Mouse (Mus musculus) thymus, postnatal 25 days (tissue): Measurements from ENCODE around the gene Prcd.

Experiments used
- DNase-seq: peaks from one replicate; pipeline ENCODE4 v3.0.0; 2022

Prcd gene

GRCm38 (mm10) chr11:116626299-116627071 is 26.8 kb upstream of the Prcd start, which contains the start of gene Rhbdf2:
Gene Rhbdf2, minus strand, starts transcription at chr11:116627019.
- no peak for DNase-seq

GRCm38 (mm10) chr11:116627072-116628020 is 26.0 kb upstream of the Prcd start:
- peak; percentile 42 for DNase-seq

- peak; percentile 86 for DNase-seq
Observed at GRCm38 (mm10) chr11:116628712-116629111, 24.6 kb upstream of the Prcd start.

GRCm38 (mm10) chr11:116629472-116629871 is 23.9 kb upstream of the Prcd start:
- DNase-seq: no peak

DNA sequence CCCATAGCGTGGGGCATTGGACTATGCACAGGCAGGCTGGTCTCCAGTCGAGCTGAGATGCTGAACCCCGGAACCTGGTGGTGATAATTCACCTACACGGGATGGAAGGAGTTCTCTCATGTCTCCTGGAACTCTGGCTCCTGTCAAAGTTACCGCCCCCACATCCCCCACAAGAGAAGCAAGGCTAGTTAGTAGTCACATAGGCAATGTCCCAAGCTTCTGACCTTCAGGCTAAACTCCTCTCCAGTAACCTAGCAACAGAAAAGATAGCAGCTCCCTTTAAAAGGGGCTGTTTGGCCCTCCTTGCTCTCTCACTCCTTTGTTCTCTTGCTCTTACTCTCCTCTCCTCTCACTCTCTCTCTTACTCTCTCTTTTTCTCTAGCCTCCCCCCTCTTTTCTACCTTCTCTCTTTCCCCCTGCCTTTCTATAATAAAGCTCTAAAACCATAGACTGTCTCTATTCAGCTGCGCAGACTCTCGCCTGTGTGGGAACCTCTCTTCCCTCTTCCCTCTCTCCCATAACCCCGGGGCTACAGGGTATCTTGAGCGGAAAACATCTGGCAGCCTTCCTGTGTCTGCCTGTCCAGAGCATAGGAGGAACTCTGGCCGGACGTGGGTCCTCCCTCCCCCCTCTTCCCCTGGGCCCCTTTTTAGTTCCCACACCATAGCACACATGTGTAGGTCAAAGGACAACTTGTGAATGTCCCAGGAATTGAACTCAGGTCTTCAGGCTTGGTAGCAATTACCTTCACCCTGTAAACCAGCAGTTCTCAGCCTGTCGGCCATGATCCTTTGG is 23.0 kb upstream of the Prcd start:
- no peak for DNase-seq

DNA sequence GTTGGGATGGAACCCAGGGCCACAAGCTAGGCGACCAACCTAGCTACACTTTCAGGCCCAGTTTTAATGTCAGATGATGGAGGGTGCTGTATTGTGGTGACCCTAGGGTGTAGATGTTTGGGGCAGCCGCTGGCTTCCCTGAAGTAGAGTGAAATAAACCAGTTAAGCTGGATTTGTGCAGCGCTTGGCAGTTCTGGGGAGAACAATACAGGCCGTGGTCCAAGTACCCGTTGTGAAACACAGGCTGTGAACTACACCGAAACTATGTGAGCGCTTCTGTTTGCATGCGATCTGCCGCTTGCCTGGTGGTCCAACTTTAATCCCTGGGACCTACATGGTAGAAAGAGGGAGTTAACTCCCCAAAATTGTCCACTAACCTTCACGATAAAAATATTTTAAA is 20.4 kb upstream of the Prcd start:
- no peak for DNase-seq

- DNase-seq: peak; percentile 48
Observed at GRCm38 (mm10) chr11:116636607-116637006, 16.7 kb upstream of the Prcd start.

GRCm38 (mm10) chr11:116641168-116641567 is 12.2 kb upstream of the Prcd start:
- DNase-seq: peak; percentile 43

- DNase-seq: no peak
Observed at GRCm38 (mm10) chr11:116641731-116642130, 11.6 kb upstream of the Prcd start.

GRCm38 (mm10) chr11:116642681-116643578 is 10.4 kb upstream of the Prcd start:
- DNase-seq: peak; percentile 87

DNA sequence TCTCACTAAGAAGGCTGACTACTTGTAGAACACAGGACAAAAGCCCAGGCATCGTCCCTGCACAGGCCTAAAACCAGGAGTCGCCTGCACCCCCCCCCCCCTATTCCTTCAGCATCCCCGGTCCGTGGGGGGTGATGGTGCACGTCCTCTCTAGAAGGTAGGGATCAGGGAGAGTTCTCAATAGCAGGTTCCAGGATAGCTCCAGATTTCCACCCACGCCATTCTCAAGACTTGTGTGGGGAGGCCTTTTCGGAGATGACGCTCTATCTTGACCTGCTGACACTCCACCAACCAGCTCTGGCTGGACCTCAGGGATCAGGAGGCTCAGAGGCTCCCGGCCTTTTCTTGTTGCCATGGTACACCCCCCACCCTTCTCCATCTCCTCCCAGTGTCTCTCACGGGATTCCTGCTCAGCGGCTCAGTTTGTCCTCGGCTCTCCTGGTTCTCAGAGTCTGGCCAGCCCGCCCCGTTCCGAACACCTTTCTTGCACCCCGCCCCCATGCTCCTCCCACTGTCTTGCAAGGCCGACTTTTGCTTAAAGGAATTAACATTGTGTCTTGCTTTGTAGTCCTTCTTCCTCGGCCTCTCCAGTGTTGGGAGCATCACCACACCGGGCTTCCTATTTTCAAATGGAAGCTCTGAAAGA is 9.6 kb upstream of the Prcd start:
- no peak for DNase-seq

GRCm38 (mm10) chr11:116644225-116645112 is 8.9 kb upstream of the Prcd start:
- no peak for DNase-seq

DNA sequence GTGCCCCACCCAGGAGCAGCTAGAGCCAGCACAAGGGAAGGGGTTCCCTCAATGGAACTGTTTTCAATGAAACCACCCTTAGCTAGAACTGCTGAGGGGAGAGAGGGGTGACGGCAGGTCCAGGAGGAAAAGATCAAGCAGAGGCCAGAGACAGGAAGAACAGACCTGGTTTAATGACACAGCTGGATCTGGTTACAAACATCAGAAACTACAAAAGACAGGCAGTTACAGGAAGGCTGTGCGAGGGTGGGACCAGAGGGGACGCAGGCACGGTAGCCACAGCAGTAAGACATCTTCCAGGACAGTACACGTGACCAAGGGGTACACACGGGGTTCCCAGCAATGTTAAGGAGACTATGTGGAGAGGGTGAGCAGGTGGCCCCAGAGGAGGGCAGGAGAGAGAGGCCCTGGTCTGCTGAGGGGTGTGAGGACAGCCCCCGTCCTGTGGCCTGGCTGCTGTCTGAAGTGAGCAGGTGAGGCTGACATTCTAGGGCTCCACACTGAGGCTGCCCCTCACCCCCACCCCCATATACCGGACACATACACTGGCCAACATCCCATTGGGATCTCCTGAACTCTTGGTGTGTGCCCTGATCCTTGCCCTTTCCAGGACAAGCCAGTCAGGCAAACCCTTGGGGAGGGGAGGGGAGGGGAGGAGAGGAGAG is 7.8 kb upstream of the Prcd start:
- no peak for DNase-seq

DNA sequence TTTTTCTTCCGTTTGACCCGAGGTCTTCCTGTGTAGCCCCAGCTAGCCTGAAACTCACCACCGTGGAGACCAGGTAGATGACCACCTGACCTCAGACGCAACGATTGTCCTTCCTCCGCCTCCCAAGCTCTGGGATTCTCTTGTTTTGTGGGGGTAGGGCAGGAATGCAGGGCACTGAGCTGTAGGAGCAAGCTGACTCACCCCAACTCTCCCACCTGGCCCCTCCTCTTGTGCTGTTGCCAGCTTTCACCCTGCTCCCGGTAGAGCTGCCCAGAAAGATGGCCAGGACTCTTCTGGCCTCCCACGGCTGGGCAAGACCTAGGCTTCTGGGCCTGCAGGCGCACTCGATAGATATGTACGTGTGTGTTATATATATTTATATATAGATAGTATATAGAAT is 7.2 kb upstream of the Prcd start:
- DNase-seq: no peak

- DNase-seq: no peak
Observed at GRCm38 (mm10) chr11:116646771-116647170, 6.6 kb upstream of the Prcd start.

GRCm38 (mm10) chr11:116647340-116647991 is 5.9 kb upstream of the Prcd start:
- DNase-seq: no peak

DNA sequence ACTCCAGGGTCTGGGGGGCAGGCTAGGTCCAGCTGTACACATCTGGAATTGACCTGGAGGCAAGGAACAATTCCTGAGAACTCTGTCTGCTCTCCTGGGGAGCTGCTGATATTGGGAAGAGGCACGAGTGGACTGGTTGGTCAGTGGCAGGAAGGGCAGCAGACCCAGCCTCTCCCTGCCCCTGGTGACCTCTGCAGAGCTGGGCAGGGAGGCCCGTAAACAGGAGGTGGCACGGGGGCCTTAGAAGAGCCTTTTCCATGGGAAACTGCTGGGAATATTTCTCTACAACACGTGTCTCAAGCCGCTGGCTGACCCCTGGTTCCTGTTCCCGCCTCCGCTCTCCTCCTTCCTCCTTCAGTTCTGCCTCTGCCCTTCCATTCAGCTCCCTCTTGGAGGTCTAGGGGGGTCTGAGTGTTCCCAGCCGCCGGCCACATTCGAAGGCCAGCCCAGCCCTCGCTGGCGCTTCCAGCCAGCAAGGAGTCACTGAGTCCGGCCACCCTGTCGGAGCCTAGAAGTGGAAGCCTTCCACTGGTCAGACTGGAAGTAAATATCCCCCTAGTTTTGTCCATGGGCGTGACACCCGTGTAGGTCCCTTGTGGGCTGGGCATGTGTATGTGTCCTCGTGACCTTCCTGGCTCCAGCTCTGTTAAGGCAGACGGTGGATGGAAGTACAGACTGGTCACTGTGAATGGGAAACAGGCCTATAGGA is 5.0 kb upstream of the Prcd start:
- DNase-seq: no peak

DNA sequence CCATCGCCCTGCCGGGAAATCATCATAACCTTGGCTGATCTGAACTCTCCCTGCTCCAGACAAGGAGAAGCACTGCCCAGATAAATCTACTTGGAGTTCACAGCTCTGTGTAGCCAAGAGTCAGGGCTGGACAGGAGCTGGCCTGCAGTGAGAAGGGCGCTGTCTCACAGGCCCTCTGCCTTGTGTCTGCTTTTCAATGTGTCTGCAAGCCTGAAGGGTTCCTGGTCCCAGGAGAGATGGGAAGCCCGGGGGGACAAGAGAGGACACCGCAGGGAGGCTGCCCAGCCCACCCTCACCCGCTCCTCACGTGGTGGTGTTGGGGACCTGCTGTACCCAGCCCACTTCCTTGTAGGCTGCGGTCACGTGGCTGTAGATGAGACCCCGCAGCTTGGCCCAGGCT is 4.4 kb upstream of the Prcd start:
- DNase-seq: no peak
